Comparison of ENCODE assay signal across 10 mouse cellular contexts in the genomic region with DNA sequence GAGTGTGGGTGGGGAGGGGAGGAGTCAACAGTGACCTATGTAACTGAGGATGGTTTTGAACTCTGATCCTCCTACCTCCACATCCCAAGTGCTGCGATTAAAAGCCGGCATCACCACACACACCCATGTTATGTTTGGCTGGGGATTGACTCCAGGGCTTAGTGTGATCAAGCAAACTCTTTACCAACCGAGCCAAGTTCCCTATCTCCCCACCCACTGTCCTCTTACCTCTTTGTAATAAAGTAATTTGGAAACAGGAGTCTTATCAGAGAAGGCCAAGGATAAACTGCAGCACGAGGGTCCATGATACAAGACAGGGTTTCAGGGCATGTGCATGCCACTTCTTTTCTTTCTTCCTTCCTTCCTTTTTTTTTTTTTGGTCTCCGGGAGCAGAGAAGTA. TPM values are rescaled to one million over a fixed set of nuclear protein-coding genes. Genes with fewer than 3 reads are reported as not detected.
"Had no signal": no experiment of that assay in that cellular context is flagged by ENCODE, and none has a peak within 500 bp of the region (broad histone marks: within the 10 kb centered on the region; RNA-seq: fewer than 3 reads in every experiment).

No protein-coding gene starts in this region.

- ATAC-seq: midbrain, embryonic 15.5 days had no signal

- H3K4me3 ChIP-seq: limb, embryonic 10.5 days; liver, embryonic 15.5 days; megakaryocyte, embryonic 14.5 days; midbrain, embryonic 15.5 days had no signal

- H3K9me3 ChIP-seq: limb, embryonic 10.5 days; liver, embryonic 15.5 days; megakaryocyte, embryonic 14.5 days; midbrain, embryonic 15.5 days had no signal

- DNase-seq: right cerebral cortex, postnatal 14 days had no signal

- H3K9ac ChIP-seq: liver, embryonic 15.5 days; midbrain, embryonic 15.5 days had no signal

- H3K27ac ChIP-seq: limb, embryonic 10.5 days; liver, embryonic 15.5 days; macrophage; midbrain, embryonic 15.5 days had no signal

- H3K4me2 ChIP-seq: liver, embryonic 11.5 days; liver, embryonic 15.5 days; midbrain, embryonic 11.5 days; midbrain, embryonic 15.5 days had no signal

- H3K36me3 ChIP-seq: liver, embryonic 15.5 days; midbrain, embryonic 15.5 days had no signal

- H3K27me3 ChIP-seq: liver, embryonic 15.5 days; megakaryocyte, embryonic 14.5 days; midbrain, embryonic 15.5 days had no signal

RNA-seq across cellular contexts. Expression of a gene that starts 27.1 kb away (rescaled TPM):
- polyA plus RNA-seq: liver, embryonic 11.5 days; liver, embryonic 15.5 days; macrophage; midbrain, embryonic 15.5 days; neural tube, embryonic 14.5 days had no signal

RNA-seq across cellular contexts. Expression of a gene that starts 37.5 kb away (rescaled TPM):
- total RNA-seq: monocyte, adult 5-6 weeks had no signal
